Mouse (Mus musculus) embryonic facial prominence, embryonic 14.5 days (tissue): Measurements from ENCODE around the gene Tmem211. TPM values are rescaled to one million over a fixed set of nuclear protein-coding genes. Genes with fewer than 3 reads are reported as not detected.

Experiments used
- ATAC-seq: fragments of 200-750 bp; cut with Nextera tagmentation; 2 replicates; pipeline ENCODE4 v1.8.0; 2017; ENCODE audit warnings: low read depth, moderate number of reproducible peaks, moderate TSS enrichment
- DNase-seq: peaks from one replicate; pipeline ENCODE4 v3.0.0-alpha.2; 2015; ENCODE audit warnings: low spot score
- H3K27ac ChIP-seq: fragments of 300-500 bp; sonication (generic); replicated peaks from 2 replicates; pipeline ENCODE4 v1.5.1; 2014; ENCODE audit warnings: low read depth, mild to moderate bottlenecking, low read length, moderate library complexity
- H3K27me3 ChIP-seq: fragments of 300-500 bp; sonication (generic); replicated peaks from 2 replicates; pipeline ENCODE4 v1.6.1; 2014; ENCODE audit warnings: low read length; ENCODE audit not compliant: control insufficient read depth, insufficient read depth
- H3K36me3 ChIP-seq: fragments of 300-500 bp; sonication (generic); 2 replicates; pipeline ENCODE4 v1.6.1; 2014; ENCODE audit warnings: low read length, mixed read lengths; ENCODE audit not compliant: control insufficient read depth, insufficient read depth
- H3K4me1 ChIP-seq: fragments of 300-500 bp; sonication (generic); 2 replicates; pipeline ENCODE4 v1.6.1; 2014; ENCODE audit warnings: antibody characterized with exemption, low read length; ENCODE audit not compliant: control insufficient read depth, insufficient read depth
- H3K4me2 ChIP-seq: fragments of 300-500 bp; sonication (generic); 2 replicates; pipeline ENCODE4 v1.6.1; 2014; ENCODE audit warnings: low read depth, mild to moderate bottlenecking, low read length, moderate library complexity, mixed read lengths
- H3K4me3 ChIP-seq: fragments of 300-500 bp; sonication (generic); 2 replicates; pipeline ENCODE4 v1.5.1; 2014; ENCODE audit warnings: low read depth, mild to moderate bottlenecking, low read length
- H3K9ac ChIP-seq: fragments of 300-500 bp; sonication (generic); 2 replicates; pipeline ENCODE4 v1.6.1; 2014; ENCODE audit warnings: low read depth, mild to moderate bottlenecking, low read length, moderate library complexity, mixed read lengths
- H3K9me3 ChIP-seq: fragments of 300-500 bp; sonication (generic); 2 replicates; pipeline ENCODE4 v1.6.1; 2016; ENCODE audit warnings: low read length; ENCODE audit not compliant: control insufficient read depth
- WGBS: fragments of 180-500 bp; shearing (Covaris S2); extraction: QIAGEN DNeasy Blood & Tissue Kit; methylation state at CpG from one replicate; pipeline ENCODE4 v1.1.7; 2014; 5-methylcytosine and 5-hydroxymethylcytosine counted together
- polyA plus RNA-seq: library from polyadenylated mRNA; unstranded; fragments of >200 nt; fragmentation: Nextera tagmentation; extraction: Ambion mirVana; gene quantifications from 2 replicates; pipeline ENCODE4 v1.2.1, GENCODE M21; 2014

Tmem211 gene
- polyA plus RNA-seq, 1 experiment from 2014 or later = 1.0 TPM

DNA sequence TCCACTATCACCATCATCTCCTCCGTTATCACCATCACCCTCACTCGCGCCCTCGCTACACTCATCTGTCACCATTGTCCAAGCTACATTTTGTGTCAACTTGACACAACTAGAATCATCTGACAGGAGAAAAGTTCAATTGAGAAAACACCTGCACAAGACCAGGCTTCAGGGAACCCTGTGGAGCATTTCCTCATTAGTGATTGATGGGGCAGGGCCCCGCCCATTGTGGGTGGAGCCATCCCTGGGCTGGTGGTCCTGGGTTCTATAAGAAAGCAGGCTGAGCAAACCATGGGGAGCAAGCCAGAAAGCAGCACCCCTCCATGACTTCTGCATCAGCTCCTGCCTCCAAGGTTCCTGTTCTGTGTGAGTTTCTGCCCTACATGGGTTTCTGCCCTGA lies 61.1 kb downstream of the Tmem211 start:
- no peak for DNase-seq
- no peaks in the 10 kb centered on the region for H3K9me3 ChIP-seq
- ATAC-seq = no peak
- no peak overlapping the region for H3K4me2 ChIP-seq
- H3K4me1 ChIP-seq = no peaks in the 10 kb centered on the region
- WGBS = 48% methylated on average over 5 of the region's 5 CpGs
- no peaks in the 10 kb centered on the region for H3K36me3 ChIP-seq
- H3K9ac ChIP-seq = no peak overlapping the region
- H3K27me3 ChIP-seq = peaks cover 38% of the 10 kb centered on the region
- H3K4me3 ChIP-seq = no peak overlapping the region
- no peak overlapping the region for H3K27ac ChIP-seq

DNA sequence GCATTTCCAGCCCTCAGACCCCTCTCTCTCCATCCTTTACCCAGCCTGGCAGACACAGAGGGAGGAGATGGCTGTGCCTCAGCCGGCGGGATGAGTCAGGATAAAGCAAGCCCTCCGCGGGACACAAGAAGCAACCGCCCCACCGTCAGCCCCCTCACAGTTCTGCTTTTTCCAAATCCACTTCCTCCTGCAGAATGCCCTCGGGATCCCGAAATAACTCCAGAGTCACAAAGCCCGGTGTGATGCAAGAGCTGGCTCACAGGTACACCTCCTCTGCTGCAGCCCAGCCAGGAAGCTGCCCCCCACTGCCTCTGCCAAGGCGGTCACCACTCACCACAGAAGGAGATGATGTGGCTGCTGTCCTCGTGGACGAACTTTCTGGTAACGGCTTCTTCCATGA lies 61.8 kb downstream of the Tmem211 start:
- H3K9ac ChIP-seq = no peak overlapping the region
- H3K27me3 ChIP-seq = peaks cover 38% of the 10 kb centered on the region
- no peak overlapping the region for H3K27ac ChIP-seq
- ATAC-seq (no peak), DNase-seq (no peak)
- no peaks in the 10 kb centered on the region for H3K9me3 ChIP-seq
- H3K4me3 ChIP-seq = no peak overlapping the region
- H3K4me1 ChIP-seq = no peaks in the 10 kb centered on the region
- H3K36me3 ChIP-seq = no peaks in the 10 kb centered on the region
- H3K4me2 ChIP-seq = no peak overlapping the region
- WGBS = 37% methylated on average over 13 of the region's 13 CpGs

Other genes starting within 250 kb of the Tmem211 start
- gene Grk3, start 211.1 kb upstream of the Tmem211 start, polyA plus RNA-seq = 6.6 and 8.6 TPM in 2 replicates
- gene Crybb2, start 156.8 kb upstream of the Tmem211 start, polyA plus RNA-seq = not detected in 2 replicates
- gene Crybb3, start 145.3 kb upstream of the Tmem211 start, polyA plus RNA-seq = 2.1 and 2.3 TPM in 2 replicates
- 8.8 and 9.2 TPM in 2 replicates for gene 2900026A02Rik, start 5.7 kb upstream of the Tmem211 start, polyA plus RNA-seq
- 2.0 and 3.5 TPM in 2 replicates for gene Sgsm1, start 83.9 kb downstream of the Tmem211 start, polyA plus RNA-seq
- not detected in 2 replicates for gene Aym1, start 130.4 kb downstream of the Tmem211 start, polyA plus RNA-seq